Mouse (Mus musculus): Measurements from ENCODE around the gene BC067074. TPM values are rescaled to one million over a fixed set of nuclear protein-coding genes. Genes with fewer than 3 reads are reported as not detected.

The BC067074 gene
- polyA plus RNA-seq, 1 experiment, result 1.4 TPM

- 71% methylated on average over 7 of the region's 7 CpGs for WGBS
- Histone ChIP-seq H3K4me3 (ENCODE audit: control insufficient read depth, insufficient read depth, low read length) (no peak overlapping the region), H3K27ac (ENCODE audit: control insufficient read depth, insufficient read depth, low read length) (no peak overlapping the region), H3K36me3 (ENCODE audit: control insufficient read depth, insufficient read depth, low read length) (no peaks in the 10 kb centered on the region), H3K27me3 (ENCODE audit: control insufficient read depth, insufficient read depth, low read length) (peaks cover 3% of the 10 kb centered on the region; the same call in 1 of the 2 replicates), H3K4me1 (replicated peaks; ENCODE audit: control insufficient read depth, insufficient read depth, low read length) (peaks cover 5% of the 10 kb centered on the region; the same call in 1 of the 2 replicates)
- TF ChIP-seq POLR2A (IDR thresholded peaks at IDR 0.05; ENCODE audit: control insufficient read depth, extremely low read depth, insufficient read depth, low read length, poor library complexity) (no peak), CTCF (IDR thresholded peaks at IDR 0.05; ENCODE audit: borderline replicate concordance, control insufficient read depth, extremely low read depth, insufficient read depth, low read length, poor library complexity) (no peak)
- no peak for DNase-seq
Observed at GRCm38 (mm10) chr13:113288210-113289197, 4.5 kb upstream of the BC067074 start.

GRCm38 (mm10) chr13:113289760-113290159, 3.2 kb upstream of the BC067074 start:
- no peaks in the 10 kb centered on the region for H3K36me3 ChIP-seq (ENCODE audit: control insufficient read depth, insufficient read depth, low read length)
- TF ChIP-seq CTCF (IDR thresholded peaks at IDR 0.05; ENCODE audit: borderline replicate concordance, control insufficient read depth, extremely low read depth, insufficient read depth, low read length, poor library complexity) (no peak), POLR2A (IDR thresholded peaks at IDR 0.05; ENCODE audit: control insufficient read depth, extremely low read depth, insufficient read depth, low read length, poor library complexity) (no peak)

GRCm38 (mm10) chr13:113292001-113292400, 958 bp upstream of the BC067074 start:
- Histone ChIP-seq H3K27ac (ENCODE audit: control insufficient read depth, insufficient read depth, low read length) (no peak overlapping the region), H3K4me3 (ENCODE audit: control insufficient read depth, insufficient read depth, low read length) (no peak overlapping the region), H3K4me1 (replicated peaks; ENCODE audit: control insufficient read depth, insufficient read depth, low read length) (peaks cover 5% of the 10 kb centered on the region; the same call in 1 of the 2 replicates), H3K36me3 (ENCODE audit: control insufficient read depth, insufficient read depth, low read length) (no peaks in the 10 kb centered on the region), H3K27me3 (ENCODE audit: control insufficient read depth, insufficient read depth, low read length) (peaks cover 3% of the 10 kb centered on the region; the same call in 1 of the 2 replicates)
- 97% methylated on average over 8 of the region's 8 CpGs for WGBS
- no peak for DNase-seq
- TF ChIP-seq CTCF (IDR thresholded peaks at IDR 0.05; ENCODE audit: borderline replicate concordance, control insufficient read depth, extremely low read depth, insufficient read depth, low read length, poor library complexity) (no peak), POLR2A (IDR thresholded peaks at IDR 0.05; ENCODE audit: control insufficient read depth, extremely low read depth, insufficient read depth, low read length, poor library complexity) (no peak)

More at GRCm38 (mm10) chr13:113289760-113290159, 3.2 kb upstream of the BC067074 start:
- no peak overlapping the region for H3K4me3 ChIP-seq (ENCODE audit: control insufficient read depth, insufficient read depth, low read length)
- DNase-seq, result no peak
- peaks cover 5% of the 10 kb centered on the region; the same call in 1 of the 2 replicates for H3K4me1 ChIP-seq (replicated peaks; ENCODE audit: control insufficient read depth, insufficient read depth, low read length)
- no peak overlapping the region for H3K27ac ChIP-seq (ENCODE audit: control insufficient read depth, insufficient read depth, low read length)
- H3K27me3 ChIP-seq (ENCODE audit: control insufficient read depth, insufficient read depth, low read length), result peaks cover 3% of the 10 kb centered on the region; the same call in 1 of the 2 replicates
- WGBS, result 95% methylated on average over 4 of the region's 4 CpGs

GRCm38 (mm10) chr13:113293707-113294432, 911 bp downstream of the BC067074 start:
- TF ChIP-seq POLR2A (IDR thresholded peaks at IDR 0.05; ENCODE audit: control insufficient read depth, extremely low read depth, insufficient read depth, low read length, poor library complexity) (no peak), CTCF (IDR thresholded peaks at IDR 0.05; ENCODE audit: borderline replicate concordance, control insufficient read depth, extremely low read depth, insufficient read depth, low read length, poor library complexity) (no peak)
- Histone ChIP-seq H3K4me3 (ENCODE audit: control insufficient read depth, insufficient read depth, low read length) (no peak overlapping the region; the same call in 1 of the 2 replicates), H3K27me3 (ENCODE audit: control insufficient read depth, insufficient read depth, low read length) (peaks cover 3% of the 10 kb centered on the region; the same call in 1 of the 2 replicates), H3K4me1 (replicated peaks; ENCODE audit: control insufficient read depth, insufficient read depth, low read length) (peaks cover 5% of the 10 kb centered on the region; the same call in 1 of the 2 replicates), H3K27ac (ENCODE audit: control insufficient read depth, insufficient read depth, low read length) (no peak overlapping the region), H3K36me3 (ENCODE audit: control insufficient read depth, insufficient read depth, low read length) (no peaks in the 10 kb centered on the region)
- DNase-seq, result no peak
- 79% methylated on average over 11 of the region's 11 CpGs for WGBS

- Histone ChIP-seq H3K4me3 (ENCODE audit: control insufficient read depth, insufficient read depth, low read length) (no peak overlapping the region), H3K4me1 (replicated peaks; ENCODE audit: control insufficient read depth, insufficient read depth, low read length) (peaks cover 5% of the 10 kb centered on the region; the same call in 1 of the 2 replicates), H3K27ac (ENCODE audit: control insufficient read depth, insufficient read depth, low read length) (no peak overlapping the region), H3K27me3 (ENCODE audit: control insufficient read depth, insufficient read depth, low read length) (peaks cover 3% of the 10 kb centered on the region; the same call in 1 of the 2 replicates), H3K36me3 (ENCODE audit: control insufficient read depth, insufficient read depth, low read length) (no peaks in the 10 kb centered on the region)
- no peak for DNase-seq
- TF ChIP-seq CTCF (IDR thresholded peaks at IDR 0.05; ENCODE audit: borderline replicate concordance, control insufficient read depth, extremely low read depth, insufficient read depth, low read length, poor library complexity), result no peak
- no peak for TF ChIP-seq POLR2A (IDR thresholded peaks at IDR 0.05; ENCODE audit: control insufficient read depth, extremely low read depth, insufficient read depth, low read length, poor library complexity)
- 87% methylated on average over 10 of the region's 10 CpGs for WGBS
Observed at GRCm38 (mm10) chr13:113295817-113296485, 3.0 kb downstream of the BC067074 start.
